Mouse (Mus musculus): ENCODE data around the gene Scarb2. TPM values are rescaled to one million over a fixed set of nuclear protein-coding genes. Genes with fewer than 3 reads are reported as not detected.

The Scarb2 gene
- polyA plus RNA-seq, 1 experiment from 2014 or later = 18.7 TPM

DNA sequence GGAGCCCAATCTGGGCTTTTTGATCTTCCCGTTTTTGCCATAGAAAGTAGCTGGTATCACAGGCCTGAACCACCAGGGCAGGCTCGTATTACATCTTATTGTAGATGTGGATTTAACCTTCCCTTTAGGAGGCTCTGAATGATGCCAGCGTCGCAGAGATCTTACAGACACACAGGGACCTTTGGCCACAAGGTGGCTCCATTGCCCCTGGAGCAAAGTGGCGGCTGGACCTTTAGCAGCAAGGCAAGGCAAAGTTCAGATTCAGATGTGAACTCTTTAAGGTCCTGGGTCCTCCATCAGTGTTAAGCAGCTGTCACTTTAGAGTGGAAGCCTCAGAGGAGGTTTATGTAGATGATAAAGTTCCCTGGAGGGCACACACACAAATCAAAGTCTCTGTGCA is 45.3 kb downstream of the Scarb2 start:
- no peaks in the 10 kb centered on the region for H3K27me3 ChIP-seq (ENCODE audit: control insufficient read depth, insufficient read depth, low read length)
- H3K27ac ChIP-seq (ENCODE audit: low read length) = no peak overlapping the region
- no peak for ATAC-seq (replicated peaks; ENCODE audit: extremely low read depth, insufficient read depth, low FRiP score)
- peaks cover 13% of the 10 kb centered on the region for H3K36me3 ChIP-seq (ENCODE audit: control insufficient read depth, insufficient read depth)
- 15% methylated on average over 5 of the region's 5 CpGs for WGBS
- H3K9ac ChIP-seq (ENCODE audit: low read length) = no peak overlapping the region
- H3K9me3 ChIP-seq (replicated peaks; ENCODE audit: control insufficient read depth, low read length) = no peaks in the 10 kb centered on the region
- H3K4me1 ChIP-seq (ENCODE audit: control insufficient read depth, insufficient read depth, low read length) = 0 out of 2 replicates have a peak, but pooled peaks cover 3% of the 10 kb centered on the region
- H3K4me3 ChIP-seq (ENCODE audit: low read length) = no peak overlapping the region
- no peak overlapping the region for H3K4me2 ChIP-seq (ENCODE audit: low read depth, low read length)

DNA sequence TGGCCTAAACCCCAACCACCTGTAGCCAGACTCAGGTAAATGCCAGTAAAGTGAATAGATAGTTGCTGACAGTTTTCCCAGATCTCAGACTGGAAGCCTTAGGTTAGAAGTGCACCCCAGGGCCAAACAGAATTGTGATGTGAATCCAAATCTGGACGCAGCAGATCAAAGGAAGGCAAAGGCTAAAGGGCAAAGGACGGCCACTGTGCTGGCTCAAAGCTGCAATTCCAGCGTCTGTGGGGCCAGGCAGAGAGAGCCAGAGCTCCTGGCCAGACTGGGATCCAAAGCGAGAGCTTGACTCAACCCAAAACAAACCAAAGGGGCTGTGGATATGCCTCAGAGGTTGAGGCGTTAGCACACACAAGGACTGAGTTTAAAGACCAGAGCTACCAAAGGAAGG is 47.9 kb downstream of the Scarb2 start:
- Histone ChIP-seq H3K9me3 (replicated peaks; ENCODE audit: control insufficient read depth, low read length) (no peaks in the 10 kb centered on the region), H3K4me2 (ENCODE audit: low read depth, low read length) (no peak overlapping the region), H3K27me3 (ENCODE audit: control insufficient read depth, insufficient read depth, low read length) (no peaks in the 10 kb centered on the region), H3K36me3 (ENCODE audit: control insufficient read depth, insufficient read depth) (peaks cover 22% of the 10 kb centered on the region), H3K9ac (ENCODE audit: low read length) (no peak overlapping the region), H3K4me1 (ENCODE audit: control insufficient read depth, insufficient read depth, low read length) (peaks cover 11% of the 10 kb centered on the region), H3K4me3 (ENCODE audit: low read length) (no peak overlapping the region), H3K27ac (ENCODE audit: low read length) (no peak overlapping the region)
- 72% methylated on average over 5 of the region's 5 CpGs for WGBS
- no peak for ATAC-seq (replicated peaks; ENCODE audit: extremely low read depth, insufficient read depth, low FRiP score)

- H3K36me3 ChIP-seq (ENCODE audit: control insufficient read depth, insufficient read depth) = peaks cover 31% of the 10 kb centered on the region
- peaks cover 11% of the 10 kb centered on the region for H3K4me1 ChIP-seq (ENCODE audit: control insufficient read depth, insufficient read depth, low read length)
- 61% methylated on average over 2 of the region's 2 CpGs for WGBS
- no peak overlapping the region for H3K27ac ChIP-seq (ENCODE audit: low read length)
- no peak overlapping the region for H3K9ac ChIP-seq (ENCODE audit: low read length)
- ATAC-seq (replicated peaks; ENCODE audit: extremely low read depth, insufficient read depth, low FRiP score) = no peak
- H3K4me3 ChIP-seq (ENCODE audit: low read length) = no peak overlapping the region
- no peaks in the 10 kb centered on the region for H3K27me3 ChIP-seq (ENCODE audit: control insufficient read depth, insufficient read depth, low read length)
- no peak overlapping the region for H3K4me2 ChIP-seq (ENCODE audit: low read depth, low read length)
- H3K9me3 ChIP-seq (replicated peaks; ENCODE audit: control insufficient read depth, low read length) = no peaks in the 10 kb centered on the region
Measured at GRCm38 (mm10) chr5:92457410-92457809, 49.2 kb downstream of the Scarb2 start.

GRCm38 (mm10) chr5:92452876-92453275 is 53.8 kb downstream of the Scarb2 start:
- H3K4me3 ChIP-seq (ENCODE audit: low read length) = no peak overlapping the region
- H3K9ac ChIP-seq (ENCODE audit: low read length) = no peak overlapping the region
- no peak overlapping the region for H3K4me2 ChIP-seq (ENCODE audit: low read depth, low read length)
- no peak overlapping the region for H3K27ac ChIP-seq (ENCODE audit: low read length)
- H3K36me3 ChIP-seq (ENCODE audit: control insufficient read depth, insufficient read depth) = peaks cover 43% of the 10 kb centered on the region
- no peaks in the 10 kb centered on the region for H3K27me3 ChIP-seq (ENCODE audit: control insufficient read depth, insufficient read depth, low read length)
- H3K4me1 ChIP-seq (ENCODE audit: control insufficient read depth, insufficient read depth, low read length) = peaks cover 11% of the 10 kb centered on the region
- no peak for ATAC-seq (replicated peaks; ENCODE audit: extremely low read depth, insufficient read depth, low FRiP score)
- H3K9me3 ChIP-seq (replicated peaks; ENCODE audit: control insufficient read depth, low read length) = no peaks in the 10 kb centered on the region
- WGBS = 92% methylated on average over 5 of the region's 5 CpGs

DNA sequence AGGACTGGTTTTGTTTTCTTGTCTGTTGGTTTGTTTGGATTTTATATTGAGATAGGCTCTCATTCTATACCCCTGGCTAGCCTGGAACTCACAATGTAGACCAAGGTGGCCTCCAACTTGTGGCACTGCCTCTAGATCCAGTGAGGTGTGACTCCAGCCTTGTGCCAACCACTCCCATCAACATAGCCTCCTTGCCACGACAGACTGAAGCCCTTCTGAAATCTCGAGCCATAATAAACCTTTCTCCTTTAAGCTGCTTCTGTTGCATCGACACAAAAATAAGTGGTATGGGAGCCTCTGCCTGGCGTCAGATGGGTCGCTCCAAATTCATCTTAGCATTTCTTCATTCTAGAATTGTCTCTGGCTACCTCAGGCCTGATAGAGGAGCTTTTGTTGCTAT is 59.9 kb downstream of the Scarb2 start:
- Histone ChIP-seq H3K9me3 (replicated peaks; ENCODE audit: control insufficient read depth, low read length) (no peaks in the 10 kb centered on the region), H3K4me2 (ENCODE audit: low read depth, low read length) (no peak overlapping the region), H3K27ac (ENCODE audit: low read length) (no peak overlapping the region), H3K36me3 (ENCODE audit: control insufficient read depth, insufficient read depth) (peaks cover 42% of the 10 kb centered on the region), H3K27me3 (ENCODE audit: control insufficient read depth, insufficient read depth, low read length) (no peaks in the 10 kb centered on the region), H3K9ac (ENCODE audit: low read length) (no peak overlapping the region), H3K4me1 (ENCODE audit: control insufficient read depth, insufficient read depth, low read length) (peaks cover 5% of the 10 kb centered on the region), H3K4me3 (ENCODE audit: low read length) (no peak overlapping the region)
- no peak for ATAC-seq (replicated peaks; ENCODE audit: extremely low read depth, insufficient read depth, low FRiP score)
- 91% methylated on average over 5 of the region's 5 CpGs for WGBS

DNA sequence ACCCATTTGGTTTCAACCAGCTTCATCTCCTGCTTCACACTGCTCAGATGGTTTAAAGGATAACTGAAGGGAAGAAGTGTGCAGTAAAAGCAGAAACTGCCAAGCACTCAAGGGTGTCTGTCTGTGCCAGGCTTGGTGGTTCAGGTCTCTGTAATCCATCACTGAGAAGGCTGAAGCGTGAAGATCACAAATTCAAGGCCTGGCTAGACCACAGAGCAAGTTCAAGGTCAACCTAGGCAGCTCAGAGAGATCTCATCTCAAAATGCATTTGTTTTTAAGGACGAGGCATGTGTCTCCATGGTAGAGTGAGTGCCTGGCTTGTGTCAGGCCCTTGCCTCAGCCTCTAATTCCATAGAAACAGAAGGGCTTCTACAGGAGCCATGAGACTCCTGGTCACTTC is 61.6 kb downstream of the Scarb2 start:
- 76% methylated on average over 2 of the region's 2 CpGs for WGBS
- Histone ChIP-seq H3K4me2 (ENCODE audit: low read depth, low read length) (no peak overlapping the region), H3K9me3 (replicated peaks; ENCODE audit: control insufficient read depth, low read length) (no peaks in the 10 kb centered on the region), H3K36me3 (ENCODE audit: control insufficient read depth, insufficient read depth) (peaks cover 28% of the 10 kb centered on the region), H3K27ac (ENCODE audit: low read length) (no peak overlapping the region), H3K9ac (ENCODE audit: low read length) (no peak overlapping the region), H3K27me3 (ENCODE audit: control insufficient read depth, insufficient read depth, low read length) (no peaks in the 10 kb centered on the region), H3K4me1 (ENCODE audit: control insufficient read depth, insufficient read depth, low read length) (peaks cover 12% of the 10 kb centered on the region), H3K4me3 (ENCODE audit: low read length) (no peak overlapping the region)
- no peak for ATAC-seq (replicated peaks; ENCODE audit: extremely low read depth, insufficient read depth, low FRiP score)

DNA sequence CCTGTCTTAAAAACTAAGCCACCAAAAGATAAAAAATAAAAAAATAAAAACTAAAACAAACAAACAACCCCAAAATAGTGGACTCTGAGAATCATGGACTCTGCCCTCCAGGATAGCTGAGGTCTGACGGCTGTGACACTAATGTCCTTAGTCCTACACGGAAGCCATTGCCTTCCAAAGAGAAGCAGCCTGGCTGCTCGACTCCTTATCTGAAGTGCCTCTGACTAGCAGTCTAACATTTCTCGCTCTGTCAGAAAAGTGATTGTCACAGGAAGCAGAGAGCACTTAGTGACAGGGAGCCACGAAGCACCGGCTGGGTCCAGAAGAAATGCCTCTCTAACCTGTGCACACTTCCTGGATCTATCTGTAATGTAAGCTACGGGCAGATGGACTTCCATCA is 63.7 kb downstream of the Scarb2 start:
- peak overlapping the region; percentile 38; the same call in 1 of the 2 replicates for H3K4me2 ChIP-seq (ENCODE audit: low read depth, low read length)
- no peaks in the 10 kb centered on the region for H3K9me3 ChIP-seq (replicated peaks; ENCODE audit: control insufficient read depth, low read length)
- peaks cover 23% of the 10 kb centered on the region for H3K36me3 ChIP-seq (ENCODE audit: control insufficient read depth, insufficient read depth)
- H3K4me3 ChIP-seq (ENCODE audit: low read length) = peak overlapping the region; percentile 13; the same call in 1 of the 2 replicates
- peaks cover 12% of the 10 kb centered on the region for H3K4me1 ChIP-seq (ENCODE audit: control insufficient read depth, insufficient read depth, low read length)
- 0 out of 2 replicates have a peak overlapping the region, but pooled peaks have one; percentile 9 for H3K9ac ChIP-seq (ENCODE audit: low read length)
- 23% methylated on average over 7 of the region's 7 CpGs for WGBS
- ATAC-seq (replicated peaks; ENCODE audit: extremely low read depth, insufficient read depth, low FRiP score) = peak; percentile 79
- no peaks in the 10 kb centered on the region for H3K27me3 ChIP-seq (ENCODE audit: control insufficient read depth, insufficient read depth, low read length)
- peak overlapping the region; percentile 81 for H3K27ac ChIP-seq (ENCODE audit: low read length)

- no peak overlapping the region for H3K4me3 ChIP-seq (ENCODE audit: low read length)
- H3K9me3 ChIP-seq (replicated peaks; ENCODE audit: control insufficient read depth, low read length) = no peaks in the 10 kb centered on the region
- 44% methylated on average over 5 of the region's 5 CpGs for WGBS
- peaks cover 11% of the 10 kb centered on the region; the same call in 1 of the 2 replicates for H3K36me3 ChIP-seq (ENCODE audit: control insufficient read depth, insufficient read depth)
- peaks cover 12% of the 10 kb centered on the region for H3K4me1 ChIP-seq (ENCODE audit: control insufficient read depth, insufficient read depth, low read length)
- H3K4me2 ChIP-seq (ENCODE audit: low read depth, low read length) = no peak overlapping the region
- peak overlapping the region; percentile 55 for H3K27ac ChIP-seq (ENCODE audit: low read length)
- no peak overlapping the region for H3K9ac ChIP-seq (ENCODE audit: low read length)
- no peak; the same call in 1 of the 2 replicates for ATAC-seq (replicated peaks; ENCODE audit: extremely low read depth, insufficient read depth, low FRiP score)
- no peaks in the 10 kb centered on the region for H3K27me3 ChIP-seq (ENCODE audit: control insufficient read depth, insufficient read depth, low read length)
Measured at GRCm38 (mm10) chr5:92441494-92441893, 65.1 kb downstream of the Scarb2 start.

- Histone ChIP-seq H3K4me1 (ENCODE audit: control insufficient read depth, insufficient read depth, low read length) (peaks cover 18% of the 10 kb centered on the region), H3K4me2 (ENCODE audit: low read depth, low read length) (no peak overlapping the region), H3K4me3 (ENCODE audit: low read length) (no peak overlapping the region), H3K27me3 (ENCODE audit: control insufficient read depth, insufficient read depth, low read length) (no peaks in the 10 kb centered on the region), H3K27ac (ENCODE audit: low read length) (no peak overlapping the region), H3K9me3 (replicated peaks; ENCODE audit: control insufficient read depth, low read length) (no peaks in the 10 kb centered on the region), H3K9ac (ENCODE audit: low read length) (no peak overlapping the region), H3K36me3 (ENCODE audit: control insufficient read depth, insufficient read depth) (0 out of 2 replicates have a peak, but pooled peaks cover 2% of the 10 kb centered on the region)
- no peak for ATAC-seq (replicated peaks; ENCODE audit: extremely low read depth, insufficient read depth, low FRiP score)
- WGBS = 75% methylated on average over 8 of the region's 8 CpGs
Measured at GRCm38 (mm10) chr5:92438540-92438939, 68.1 kb downstream of the Scarb2 start.

Data from heart, embryonic 16.5 days (tissue).